Mouse (Mus musculus) midbrain, embryonic 15.5 days (tissue): ENCODE results near the gene Gmeb1. TPM values are rescaled to one million over a fixed set of nuclear protein-coding genes. Genes with fewer than 3 reads are reported as not detected.
"Not testable (repeated sequence)": the region's sequence is repeated elsewhere in the genome, so short reads cannot be mapped to it uniquely, and the experiment has no call there.

Experiments used
- ATAC-seq: fragments of 200-750 bp; cut with Nextera tagmentation; replicated peaks from 2 replicates; pipeline ENCODE4 v1.8.0; 2017; ENCODE audit warnings: moderate TSS enrichment
- H3K27ac ChIP-seq: fragments of 300-500 bp; sonication (generic); 2 replicates; pipeline ENCODE4 v1.5.1; 2015; ENCODE audit warnings: mild to moderate bottlenecking, inconsistent platforms
- H3K27me3 ChIP-seq: fragments of 300-500 bp; sonication (generic); replicated peaks from 2 replicates; pipeline ENCODE4 v1.6.1; 2015; ENCODE audit warnings: inconsistent platforms
- H3K36me3 ChIP-seq: fragments of 300-500 bp; sonication (generic); replicated peaks from 2 replicates; pipeline ENCODE4 v1.6.1; 2015; ENCODE audit warnings: inconsistent platforms
- H3K4me1 ChIP-seq: fragments of 300-500 bp; sonication (generic); 2 replicates; pipeline ENCODE4 v1.6.1; 2015; ENCODE audit warnings: inconsistent platforms
- H3K4me2 ChIP-seq: fragments of 300-500 bp; sonication (generic); 2 replicates; pipeline ENCODE4 v1.6.1; 2015; ENCODE audit warnings: inconsistent platforms, mild to moderate bottlenecking, moderate library complexity
- H3K4me3 ChIP-seq: fragments of 300-500 bp; sonication (generic); 2 replicates; pipeline ENCODE4 v1.5.1; 2015; ENCODE audit warnings: mild to moderate bottlenecking, inconsistent platforms
- H3K9ac ChIP-seq: fragments of 300-500 bp; sonication (generic); 2 replicates; pipeline ENCODE4 v1.6.1; 2015; ENCODE audit warnings: mild to moderate bottlenecking, inconsistent platforms
- H3K9me3 ChIP-seq: fragments of 300-500 bp; sonication (generic); 2 replicates; pipeline ENCODE4 v1.6.1; 2016; ENCODE audit warnings: inconsistent platforms
- WGBS: fragments of 180-500 bp; shearing (Covaris S2); methylation state at CpG from one replicate; pipeline ENCODE4 v1.1.7; 2015; ENCODE audit warnings: mixed read lengths; 5-methylcytosine and 5-hydroxymethylcytosine counted together
- polyA plus RNA-seq: library from polyadenylated mRNA; unstranded; fragments of >200 nt; fragmentation: Nextera tagmentation; extraction: Ambion mirVana; gene quantifications from 2 replicates; pipeline ENCODE4 v1.2.1, GENCODE M21; 2015

The Gmeb1 gene
- polyA plus RNA-seq, 1 experiment from 2014 or later, result 45.7 TPM

DNA sequence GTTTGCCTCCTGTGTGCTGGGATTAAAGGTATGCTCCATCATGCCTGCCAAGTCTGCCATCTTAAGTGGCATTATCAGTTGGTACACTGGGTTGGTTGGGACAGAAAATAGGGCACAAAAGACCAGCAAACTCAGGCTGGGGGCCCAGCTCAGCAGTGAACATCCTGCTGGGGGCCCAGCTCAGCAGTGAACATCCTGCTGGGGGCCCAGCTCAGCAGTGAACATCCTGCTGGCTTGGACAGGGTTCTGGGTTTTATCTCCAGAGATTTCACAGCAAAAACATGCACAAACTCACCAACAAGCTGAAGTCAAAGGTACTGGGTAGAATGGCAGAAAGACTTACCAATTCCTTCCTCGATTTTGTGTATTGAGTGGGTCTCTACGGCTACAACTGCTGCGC is 15.8 kb downstream of the Gmeb1 start:
- Histone ChIP-seq H3K4me3 (no peak overlapping the region), H3K27me3 (no peaks in the 10 kb centered on the region), H3K4me2 (no peak overlapping the region), H3K9me3 (no peaks in the 10 kb centered on the region), H3K4me1 (no peaks in the 10 kb centered on the region), H3K27ac (no peak overlapping the region), H3K9ac (no peak overlapping the region), H3K36me3 (peaks cover 32% of the 10 kb centered on the region)
- 92% methylated on average over 3 of the region's 3 CpGs for WGBS
- no peak for ATAC-seq

DNA sequence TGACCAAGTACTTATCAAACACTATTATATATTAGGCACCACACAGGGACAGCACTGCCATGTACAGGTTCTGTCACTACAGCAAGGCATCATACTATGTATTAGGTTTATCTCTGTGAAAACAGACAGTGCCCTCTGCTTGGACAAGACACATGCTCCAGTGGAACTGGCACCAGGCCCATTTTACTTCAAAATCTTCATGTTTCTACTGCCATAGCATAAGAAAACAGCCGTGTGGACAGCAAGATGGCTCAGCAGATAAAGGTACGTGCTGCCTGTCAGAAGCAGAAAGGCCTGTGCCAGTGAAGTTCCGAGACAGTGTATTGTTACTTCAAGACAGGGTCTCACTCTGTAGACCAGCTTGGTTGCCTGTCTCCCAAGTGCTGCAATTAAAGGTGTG is 20.2 kb downstream of the Gmeb1 start:
- Histone ChIP-seq H3K27ac (no peak overlapping the region), H3K27me3 (no peaks in the 10 kb centered on the region), H3K4me2 (no peak overlapping the region), H3K9ac (no peak overlapping the region), H3K4me3 (no peak overlapping the region), H3K4me1 (no peaks in the 10 kb centered on the region), H3K9me3 (no peaks in the 10 kb centered on the region), H3K36me3 (peaks cover 40% of the 10 kb centered on the region)
- ATAC-seq, result no peak
- WGBS, result 90% methylated on average over 3 of the region's 3 CpGs

DNA sequence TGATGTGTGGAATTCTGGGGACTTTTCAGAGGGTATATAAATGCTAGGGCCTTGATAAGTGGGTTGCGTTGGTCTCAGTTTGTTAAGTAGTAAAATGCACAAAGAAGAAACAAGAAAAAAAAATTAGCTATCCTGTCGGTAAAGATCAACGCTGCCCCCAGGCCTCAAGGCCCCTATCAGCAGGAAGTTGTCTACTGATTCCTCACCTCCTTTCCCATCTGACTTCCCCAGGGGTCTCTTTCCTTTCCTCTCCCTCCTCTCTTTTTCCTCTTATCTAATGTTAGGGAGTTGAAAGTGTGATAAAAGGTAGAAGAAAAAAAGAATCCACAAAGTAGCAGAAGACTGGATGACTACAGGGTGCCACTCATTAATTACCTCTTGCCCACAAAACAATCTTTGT is 21.0 kb downstream of the Gmeb1 start:
- WGBS, result 85% methylated on average over 3 of the region's 3 CpGs
- Histone ChIP-seq H3K27me3 (no peaks in the 10 kb centered on the region), H3K4me2 (no peak overlapping the region), H3K27ac (no peak overlapping the region), H3K36me3 (peaks cover 49% of the 10 kb centered on the region), H3K4me3 (no peak overlapping the region), H3K9me3 (no peaks in the 10 kb centered on the region), H3K9ac (no peak overlapping the region), H3K4me1 (no peaks in the 10 kb centered on the region)
- ATAC-seq, result no peak

DNA sequence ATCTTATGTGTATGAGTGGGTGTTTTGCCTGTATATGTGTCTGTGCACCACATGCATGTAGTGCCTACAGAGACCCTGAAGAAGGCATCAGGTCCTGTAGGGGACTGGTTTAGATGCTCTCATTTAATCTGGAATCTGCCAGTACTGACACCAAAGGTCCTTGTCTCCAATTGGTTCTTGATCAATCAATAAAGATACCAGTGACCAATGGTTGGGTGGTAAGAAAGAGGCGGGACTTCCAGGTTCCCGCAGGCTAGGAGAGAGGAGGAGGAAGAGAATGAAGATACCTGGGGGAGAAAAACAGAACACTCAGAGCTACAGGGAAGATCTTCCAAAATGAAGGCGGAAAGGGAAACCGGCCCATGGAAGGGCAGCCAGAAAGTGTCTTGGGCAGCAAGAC is 23.0 kb downstream of the Gmeb1 start:
- no peak overlapping the region for H3K9ac ChIP-seq
- no peak for ATAC-seq
- WGBS, result 91% methylated on average over 4 of the region's 4 CpGs
- no peak overlapping the region for H3K4me3 ChIP-seq
- no peaks in the 10 kb centered on the region for H3K4me1 ChIP-seq
- no peak overlapping the region for H3K27ac ChIP-seq
- H3K27me3 ChIP-seq, result no peaks in the 10 kb centered on the region
- peaks cover 52% of the 10 kb centered on the region for H3K36me3 ChIP-seq
- H3K9me3 ChIP-seq, result no peaks in the 10 kb centered on the region
- H3K4me2 ChIP-seq, result no peak overlapping the region

DNA sequence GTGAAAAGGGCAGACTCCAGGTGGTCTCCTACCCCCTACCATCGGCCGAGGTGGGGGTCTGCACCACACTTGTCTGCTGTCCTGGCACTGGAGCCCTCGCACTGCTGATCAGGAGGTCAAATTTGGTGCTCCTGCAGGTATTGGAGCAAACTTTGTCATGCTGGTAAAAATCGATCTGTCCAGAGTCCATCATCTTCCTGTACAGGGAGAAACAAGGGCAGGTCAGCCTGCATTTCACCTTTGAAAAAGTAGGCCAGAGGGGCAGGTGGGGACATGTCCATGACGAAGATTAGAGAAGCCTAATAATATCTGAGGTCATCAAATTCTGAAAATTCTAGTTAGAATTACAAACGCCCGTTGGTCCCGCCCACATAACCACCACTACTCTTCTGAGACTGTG is 26.7 kb downstream of the Gmeb1 start:
- H3K9me3 ChIP-seq, result no peaks in the 10 kb centered on the region
- WGBS, result 94% methylated on average over 8 of the region's 8 CpGs
- H3K4me3 ChIP-seq, result no peak overlapping the region
- H3K36me3 ChIP-seq, result peaks cover 54% of the 10 kb centered on the region
- H3K4me1 ChIP-seq, result no peaks in the 10 kb centered on the region
- no peak for ATAC-seq
- no peaks in the 10 kb centered on the region for H3K27me3 ChIP-seq
- H3K27ac ChIP-seq, result no peak overlapping the region
- H3K9ac ChIP-seq, result no peak overlapping the region
- no peak overlapping the region for H3K4me2 ChIP-seq

DNA sequence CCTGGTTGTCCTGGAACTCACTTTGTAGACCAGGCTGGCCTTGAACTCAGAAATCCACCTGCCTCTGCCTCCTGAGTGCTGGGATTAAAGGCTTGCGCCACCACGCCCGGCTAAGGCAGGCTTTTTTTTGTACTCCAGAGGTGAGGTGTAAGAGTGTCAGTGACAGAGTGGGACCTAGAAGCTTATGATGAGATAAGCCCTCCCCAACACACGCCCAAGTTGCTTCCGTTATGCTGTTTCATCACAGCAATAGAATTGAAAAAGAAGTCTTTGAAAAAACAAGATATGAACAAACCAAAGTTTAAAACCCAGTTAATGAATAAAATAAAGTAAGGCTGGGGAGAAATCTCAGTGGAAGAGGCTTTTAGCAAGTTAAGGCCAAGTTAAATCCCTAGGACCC is 31.0 kb downstream of the Gmeb1 start:
- Histone ChIP-seq H3K9me3 (no peaks in the 10 kb centered on the region), H3K27ac (no peak overlapping the region), H3K36me3 (peaks cover 65% of the 10 kb centered on the region)

DNA sequence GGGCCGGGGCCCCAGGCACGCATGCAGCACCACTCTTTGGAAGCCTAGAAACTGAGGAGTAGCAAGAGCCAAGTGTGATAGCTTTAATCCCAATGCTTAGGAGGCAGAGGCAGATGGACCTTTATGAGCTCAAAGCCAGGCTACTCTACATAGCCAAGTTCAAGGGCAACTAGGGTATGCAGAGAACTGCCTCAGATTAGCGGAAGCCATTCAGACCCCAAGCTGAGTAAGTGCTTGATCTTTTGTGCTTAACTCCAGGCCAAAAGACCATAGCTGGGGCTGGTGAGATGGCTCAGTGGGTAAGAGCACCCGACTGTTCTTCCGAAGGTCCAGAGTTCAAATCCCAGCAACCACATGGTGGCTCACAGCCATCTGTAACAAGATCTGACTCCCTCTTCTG is 39.4 kb downstream of the Gmeb1 start:
- not testable (repeated sequence) for ATAC-seq, H3K4me2 ChIP-seq, H3K27ac ChIP-seq, H3K9ac ChIP-seq, H3K27me3 ChIP-seq, H3K4me3 ChIP-seq, H3K4me1 ChIP-seq, H3K9me3 ChIP-seq
- 95% methylated on average over 5 of the region's 5 CpGs for WGBS
- H3K36me3 ChIP-seq, result peaks cover 22% of the 10 kb centered on the region

More for the DNA sequence above, 31.0 kb downstream of the Gmeb1 start:
- no peak overlapping the region for H3K4me2 ChIP-seq
- H3K9ac ChIP-seq, result no peak overlapping the region
- ATAC-seq, result no peak
- WGBS, result 94% methylated on average over 5 of the region's 5 CpGs
- H3K27me3 ChIP-seq, result no peaks in the 10 kb centered on the region
- no peaks in the 10 kb centered on the region for H3K4me1 ChIP-seq
- H3K4me3 ChIP-seq, result no peak overlapping the region

DNA sequence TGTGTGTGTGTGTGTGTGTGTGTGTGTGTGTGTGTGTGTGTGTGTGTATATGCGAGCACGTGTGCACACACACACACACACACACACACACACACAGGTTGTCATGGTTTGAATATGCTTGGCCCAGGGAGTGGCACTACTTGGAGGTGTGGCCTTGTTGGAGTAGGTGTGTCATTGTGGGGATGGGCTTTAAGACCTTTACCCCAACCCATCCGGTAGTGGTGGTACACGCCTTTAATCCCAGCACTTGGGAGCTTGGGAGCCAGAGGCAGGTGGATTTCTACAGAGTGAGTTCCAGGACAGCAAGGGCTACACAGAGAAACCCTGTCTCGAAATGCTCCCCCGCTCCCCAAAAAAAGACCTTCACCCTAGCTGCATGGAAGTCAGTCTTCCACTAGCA is 43.0 kb downstream of the Gmeb1 start:
- ATAC-seq, H3K9ac ChIP-seq: not testable (repeated sequence)

DNA sequence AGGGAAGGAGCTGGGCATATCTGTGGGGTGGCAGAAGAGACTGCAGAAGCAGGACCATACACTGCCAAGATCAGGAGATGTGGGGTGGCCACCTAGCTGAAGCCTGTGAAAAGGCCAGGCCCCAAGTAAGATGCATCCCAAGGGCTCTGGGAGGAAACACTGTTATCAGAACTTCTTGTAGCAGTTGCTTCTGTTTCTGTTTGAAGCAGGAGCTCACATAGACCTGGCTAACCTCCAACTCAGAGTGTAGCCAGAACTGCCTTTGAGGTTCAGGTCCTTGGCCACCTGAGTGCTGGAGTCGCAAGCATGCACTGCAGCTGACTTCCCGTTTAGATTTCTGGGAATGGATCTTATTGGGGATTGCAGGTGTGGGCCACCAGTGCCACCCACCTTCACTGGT is 43.6 kb downstream of the Gmeb1 start:
- Histone ChIP-seq H3K4me1 (no peaks in the 10 kb centered on the region), H3K4me3 (no peak overlapping the region), H3K36me3 (no peaks in the 10 kb centered on the region), H3K9ac (no peak overlapping the region), H3K27ac (no peak overlapping the region), H3K9me3 (no peaks in the 10 kb centered on the region), H3K27me3 (no peaks in the 10 kb centered on the region), H3K4me2 (no peak overlapping the region)
- WGBS, result 90% methylated on average over 2 of the region's 2 CpGs
- ATAC-seq, result no peak

More for the DNA sequence above, 43.0 kb downstream of the Gmeb1 start:
- not testable (repeated sequence) for H3K27ac ChIP-seq, H3K4me1 ChIP-seq, H3K9me3 ChIP-seq, H3K27me3 ChIP-seq, H3K4me2 ChIP-seq, H3K4me3 ChIP-seq, H3K36me3 ChIP-seq
- WGBS, result 80% methylated on average over 6 of the region's 6 CpGs

DNA sequence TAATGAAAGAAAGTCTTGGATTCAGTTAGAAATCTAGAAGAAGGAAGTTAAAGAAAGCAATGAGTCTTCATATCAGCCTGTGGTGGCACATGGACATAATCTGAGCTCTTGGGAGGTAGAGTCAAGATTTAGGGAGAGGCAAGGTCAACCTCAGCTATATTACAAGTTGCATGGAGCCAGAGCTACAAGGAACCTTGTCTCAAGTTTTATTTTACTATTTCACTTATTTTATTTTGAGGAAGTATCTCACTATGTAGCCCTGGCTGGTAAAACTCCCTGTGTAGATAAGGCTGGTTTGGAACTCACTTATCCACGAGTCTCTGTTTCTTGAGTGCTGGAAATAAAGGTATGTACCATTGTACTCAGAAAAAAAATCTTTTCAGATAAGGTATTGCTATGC is 44.8 kb downstream of the Gmeb1 start:
- H3K27ac ChIP-seq, result no peak overlapping the region
- no peaks in the 10 kb centered on the region for H3K27me3 ChIP-seq
- no peak overlapping the region for H3K4me3 ChIP-seq
- no peaks in the 10 kb centered on the region for H3K9me3 ChIP-seq
- peaks cover 4% of the 10 kb centered on the region; the same call in 1 of the 2 replicates for H3K4me1 ChIP-seq
- WGBS, result 88% methylated on average over 1 of the region's 1 CpGs
- no peak overlapping the region for H3K4me2 ChIP-seq
- ATAC-seq, result no peak
- no peaks in the 10 kb centered on the region for H3K36me3 ChIP-seq
- no peak overlapping the region for H3K9ac ChIP-seq

DNA sequence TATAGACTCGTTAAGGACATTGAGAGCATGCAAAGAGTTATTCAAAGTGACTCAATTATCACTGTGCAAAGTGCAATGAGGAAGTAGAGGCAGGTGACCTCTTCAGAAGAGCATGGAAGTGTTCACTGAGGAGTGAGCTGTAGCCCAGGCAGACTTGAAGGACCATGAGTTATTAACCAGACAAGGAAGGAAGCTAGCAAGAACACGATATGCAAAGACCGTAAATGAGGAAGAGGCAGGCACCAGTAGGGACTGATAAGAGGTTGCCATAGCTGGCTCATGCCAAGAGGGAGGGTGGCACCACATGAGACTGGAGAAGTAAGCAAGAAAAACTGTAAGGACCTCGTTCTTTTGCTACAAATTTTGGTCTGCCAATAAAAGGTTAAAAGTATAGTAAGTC is 46.6 kb downstream of the Gmeb1 start:
- Histone ChIP-seq H3K9me3 (no peaks in the 10 kb centered on the region), H3K4me2 (no peak overlapping the region), H3K27me3 (no peaks in the 10 kb centered on the region), H3K27ac (no peak overlapping the region), H3K4me1 (peaks cover 13% of the 10 kb centered on the region), H3K9ac (no peak overlapping the region), H3K4me3 (no peak overlapping the region), H3K36me3 (no peaks in the 10 kb centered on the region)
- 82% methylated on average over 4 of the region's 4 CpGs for WGBS
- no peak for ATAC-seq

DNA sequence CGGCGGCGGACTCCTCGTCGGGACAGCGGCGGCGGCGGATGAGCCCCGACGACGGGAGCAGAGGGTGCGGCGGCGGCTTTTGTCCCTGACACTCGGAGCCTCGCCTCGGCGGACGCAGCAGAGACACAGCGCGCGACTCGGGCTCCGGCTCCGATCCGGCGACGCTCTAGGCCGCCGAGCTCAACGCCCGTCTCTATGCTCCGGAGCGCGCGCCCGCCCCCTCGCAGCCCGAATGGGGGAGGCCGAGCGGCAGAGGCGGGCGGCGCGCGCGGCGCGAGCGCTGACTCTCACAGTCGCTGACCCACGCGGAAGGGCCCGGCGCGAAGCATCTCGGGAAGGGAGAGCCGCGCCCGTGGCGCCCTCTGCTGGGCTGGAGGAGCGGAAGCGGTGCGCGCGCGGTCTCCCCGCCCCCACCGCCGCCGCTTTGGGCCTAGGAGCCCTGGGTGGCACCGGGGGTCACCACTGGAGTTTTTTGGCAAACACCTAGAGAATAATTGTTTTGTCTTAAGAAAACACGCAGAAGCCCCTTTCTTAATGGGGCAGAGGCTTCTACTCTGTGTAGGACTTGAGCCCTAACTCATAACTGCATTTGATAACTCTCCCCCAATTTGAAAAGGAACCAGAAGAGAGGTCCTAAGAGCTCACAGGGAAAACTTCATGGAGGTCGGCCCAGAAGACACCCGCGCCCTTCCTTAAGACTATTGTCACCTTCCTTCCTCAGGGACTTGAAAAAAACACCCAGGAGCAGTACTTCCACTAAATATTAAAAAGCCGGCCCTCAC is 49.3 kb downstream of the Gmeb1 start, which contains the start of gene Ythdf2:
TSS of gene Ythdf2 (minus strand) at position 351 of the 782 bp plus-strand sequence.
- 1% methylated on average over 69 of the region's 78 CpGs for WGBS

More for the DNA sequence above, 49.3 kb downstream of the Gmeb1 start, which contains the start of gene Ythdf2:
- peak within 1 kb of the TSS; percentile 94 for H3K27ac ChIP-seq
- H3K4me3 ChIP-seq, result peak within 1 kb of the TSS; percentile 78
- no peaks in the 10 kb centered on the region for H3K9me3 ChIP-seq
- no peaks in the 10 kb centered on the region for H3K27me3 ChIP-seq
- peaks cover 27% of the 10 kb centered on the region for H3K4me1 ChIP-seq
- peak; percentile 98 for ATAC-seq
- peak within 1 kb of the TSS; percentile 91 for H3K9ac ChIP-seq
- peaks cover 3% of the 10 kb centered on the region; the same call in 1 of the 2 replicates for H3K36me3 ChIP-seq
- H3K4me2 ChIP-seq, result peak within 1 kb of the TSS; percentile 68
